Comparison of ENCODE assay signal across 18 mouse cellular contexts in the genomic region with DNA sequence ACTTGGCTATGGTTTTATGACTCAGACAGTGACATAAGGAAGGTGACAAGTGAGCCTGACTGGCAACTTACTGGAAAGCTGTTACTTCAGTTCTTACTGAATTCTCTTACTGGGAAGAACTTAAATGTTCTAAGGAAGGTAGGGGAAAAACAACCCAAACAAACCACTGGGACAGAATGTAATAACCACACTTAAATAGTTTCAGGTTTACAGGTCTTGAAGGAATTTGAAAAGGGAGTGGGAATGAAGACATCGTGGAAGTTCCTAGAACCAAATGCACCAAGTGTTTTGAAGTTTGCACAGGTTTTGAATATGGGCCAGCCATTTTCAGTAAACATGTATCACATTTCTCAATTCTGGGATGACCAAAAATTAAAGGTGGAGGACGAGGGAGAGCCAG. TPM values are rescaled to one million over a fixed set of nuclear protein-coding genes. Genes with fewer than 3 reads are reported as not detected.
DNase-seq lines count a peak whose midpoint lies in the region; ATAC-seq and TF ChIP-seq lines count a peak whose summit lies in the region.
"Had no signal": no experiment of that assay in that cellular context is flagged by ENCODE, and none has a peak within 500 bp of the region (broad histone marks: within the 10 kb centered on the region; RNA-seq: fewer than 3 reads in every experiment).

No protein-coding gene starts in this region.

- H3K4me3 ChIP-seq in lung, postnatal 0 days (ENCODE audit: low read depth, low read length), result no peak overlapping the region
- no peak overlapping the region for H3K4me3 ChIP-seq in midbrain, embryonic 11.5 days (ENCODE audit: low read depth, low read length)
- H3K4me3 ChIP-seq in midbrain, embryonic 14.5 days (replicated peaks; ENCODE audit: low read depth, low read length), result no peak overlapping the region

- no peaks in the 10 kb centered on the region for H3K36me3 ChIP-seq in lung, postnatal 0 days (ENCODE audit: insufficient read depth, low read length)
- H3K36me3 ChIP-seq in midbrain, embryonic 11.5 days (ENCODE audit: control insufficient read depth, insufficient read depth, low read length), result no peaks in the 10 kb centered on the region
- no peaks in the 10 kb centered on the region for H3K36me3 ChIP-seq in midbrain, embryonic 14.5 days (ENCODE audit: control insufficient read depth, insufficient read depth, low read length)
- H3K36me3 ChIP-seq: G1E had no signal

- DNase-seq in lung, postnatal 0 days (ENCODE audit: low spot score), result no peak
- DNase-seq in lung, postnatal 25 days (ENCODE audit: low spot score), result no peak
- DNase-seq in midbrain, embryonic 11.5 days (ENCODE audit: low spot score, missing footprints), result peak; percentile 70
- DNase-seq in midbrain, embryonic 14.5 days, result no peak
- DNase-seq: adrenal gland, adult 2 months; adrenal gland, adult 8-10 months; adrenal gland, postnatal 10 days; adrenal gland, postnatal 14 days; adrenal gland, postnatal 25 days; adrenal gland, postnatal 36 days; B cell, adult 2 months; cerebellum, adult 11 months; cerebellum, adult 11-12 months; cerebellum, adult 18-20 months had no signal

- no peaks in the 10 kb centered on the region for H3K9me3 ChIP-seq in lung, postnatal 0 days (ENCODE audit: low read length)
- H3K9me3 ChIP-seq in midbrain, embryonic 11.5 days (ENCODE audit: control insufficient read depth, low read length), result no peaks in the 10 kb centered on the region
- H3K9me3 ChIP-seq in midbrain, embryonic 14.5 days (ENCODE audit: control insufficient read depth, low read length), result no peaks in the 10 kb centered on the region
- H3K9me3 ChIP-seq: G1E had no signal

- no peak overlapping the region for H3K4me2 ChIP-seq in lung, postnatal 0 days (replicated peaks; ENCODE audit: low read depth, low read length)
- no peak overlapping the region for H3K4me2 ChIP-seq in midbrain, embryonic 11.5 days
- H3K4me2 ChIP-seq in midbrain, embryonic 14.5 days (ENCODE audit: low read length), result no peak overlapping the region

- H3K27me3 ChIP-seq in lung, postnatal 0 days (replicated peaks; ENCODE audit: insufficient read depth, low read length), result no peaks in the 10 kb centered on the region
- H3K27me3 ChIP-seq in midbrain, embryonic 11.5 days (ENCODE audit: control insufficient read depth, insufficient read depth, low read length), result no peaks in the 10 kb centered on the region
- no peaks in the 10 kb centered on the region for H3K27me3 ChIP-seq in midbrain, embryonic 14.5 days (ENCODE audit: control insufficient read depth, insufficient read depth, low read length)
- H3K27me3 ChIP-seq: Patski had no signal

- no peak for ATAC-seq in lung, postnatal 0 days
- no peak for ATAC-seq in midbrain, embryonic 11.5 days (ENCODE audit: low FRiP score)
- no peak for ATAC-seq in midbrain, embryonic 14.5 days (ENCODE audit: low FRiP score, low TSS enrichment)
- ATAC-seq: activated CD4-positive, CD25-positive, alpha-beta regulatory T cell, adult 4 months; CD4-positive, CD25-positive, alpha-beta regulatory T cell, adult 4 months; Patski had no signal

- no peaks in the 10 kb centered on the region for H3K4me1 ChIP-seq in lung, postnatal 0 days (ENCODE audit: insufficient read depth, low read depth, low read length)
- no peaks in the 10 kb centered on the region for H3K4me1 ChIP-seq in midbrain, embryonic 11.5 days (ENCODE audit: control insufficient read depth, insufficient read depth, low read length)
- H3K4me1 ChIP-seq in midbrain, embryonic 14.5 days (ENCODE audit: control insufficient read depth, insufficient read depth, low read length), result no peaks in the 10 kb centered on the region

- H3K27ac ChIP-seq in lung, postnatal 0 days (ENCODE audit: low read length), result no peak overlapping the region
- H3K27ac ChIP-seq in midbrain, embryonic 11.5 days (ENCODE audit: low read depth, low read length), result no peak overlapping the region
- H3K27ac ChIP-seq in midbrain, embryonic 14.5 days (replicated peaks; ENCODE audit: low read depth, low read length), result no peak overlapping the region

- 55% methylated on average over 2 of the region's 2 CpGs for WGBS in lung, postnatal 0 days
- WGBS in midbrain, embryonic 11.5 days, result 90% methylated on average over 2 of the region's 2 CpGs
- WGBS in midbrain, embryonic 14.5 days, result 90% methylated on average over 2 of the region's 2 CpGs

- no peak overlapping the region for H3K9ac ChIP-seq in lung, postnatal 0 days (replicated peaks; ENCODE audit: low read depth)
- H3K9ac ChIP-seq in midbrain, embryonic 11.5 days (ENCODE audit: low read length), result no peak overlapping the region
- H3K9ac ChIP-seq in midbrain, embryonic 14.5 days (replicated peaks; ENCODE audit: low read length), result no peak overlapping the region

- TF ChIP-seq EP300 in lung, postnatal 0 days (IDR thresholded peaks at IDR 0.05), result peak; percentile 92

- TF ChIP-seq CTCF in lung, postnatal 0 days (IDR thresholded peaks at IDR 0.05), result no peak

RNA-seq across cellular contexts. Expression of a gene that starts 59.4 kb away (rescaled TPM):
- polyA plus RNA-seq in lung, postnatal 0 days (2015; fragmentation: Nextera tagmentation; extraction: Ambion mirVana), result 35.9 and 40.5 TPM in 2 replicates
- polyA plus RNA-seq in midbrain, embryonic 11.5 days (2014; fragmentation: Nextera tagmentation; extraction: Ambion mirVana), result 10.5 and 10.8 TPM in 2 replicates
- 7.6 and 8.7 TPM in 2 replicates for polyA plus RNA-seq in midbrain, embryonic 14.5 days (2014; fragmentation: Nextera tagmentation; extraction: Ambion mirVana)
